Mouse (Mus musculus) E14TG2a.4 (cell line): ENCODE measurements around the gene Nin.

ENCODE experiments used
- CTCF ChIP-seq: conservative IDR thresholded peaks from 2 replicates; pipeline ENCODE4 v1.5.1; 2014; ENCODE audit warnings: low read length
- NANOG ChIP-seq: IDR thresholded peaks from 2 replicates; pipeline ENCODE4 v1.6.1; 2014; ENCODE audit warnings: borderline replicate concordance, low read length, mixed read lengths

DNA sequence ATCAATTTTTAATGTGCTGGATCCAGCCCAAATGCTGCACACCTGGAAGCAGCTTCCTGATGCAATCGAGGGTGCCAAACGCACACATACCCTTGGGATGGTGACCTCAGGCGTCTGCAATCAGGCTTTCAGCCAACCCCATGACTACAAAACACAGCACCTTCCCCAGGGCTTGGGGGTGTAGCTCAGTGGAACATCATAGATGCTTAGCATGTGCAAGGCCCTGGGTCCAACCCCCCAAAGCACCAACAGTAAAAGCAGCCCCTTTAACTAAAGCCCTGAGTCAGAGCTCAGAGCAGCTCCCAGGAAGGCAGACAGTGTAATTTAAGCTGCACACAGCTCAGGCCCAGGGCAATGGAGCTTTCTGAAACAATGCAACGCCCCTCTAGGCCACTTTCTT lies 9.3 kb downstream of the Nin start:
- TF ChIP-seq CTCF: no peak
- no peak for TF ChIP-seq NANOG
